Mouse (Mus musculus) CH12.LX (cell line): ENCODE measurements around the gene Znhit3. TPM values are rescaled to one million over a fixed set of nuclear protein-coding genes. Genes with fewer than 3 reads are reported as not detected.

Experiments used
- DNase-seq: peaks from one replicate; pipeline ENCODE4 v3.0.0-alpha.2; 2013; ENCODE audit errors: extremely low read depth
- H3K27ac ChIP-seq: 2 replicates; pipeline ENCODE4 v1.5.1; 2012; ENCODE audit warnings: low read depth, mild to moderate bottlenecking, control low read depth, moderate library complexity; ENCODE audit not compliant: insufficient read depth
- H3K27me3 ChIP-seq: replicated peaks from 2 replicates; pipeline ENCODE3; 2012; ENCODE audit warnings: inconsistent platforms
- H3K36me3 ChIP-seq, 2 experiments: replicated peaks in 1 of 2; 2 replicates each; pipeline versions ENCODE3 to v1.6.1; 2012; ENCODE audit warnings: inconsistent platforms in 1 of 2, low read length in 1 of 2, mild to moderate bottlenecking in 1 of 2, mixed read lengths in 1 of 2, moderate library complexity in 1 of 2; ENCODE audit not compliant: control insufficient read depth in 1 of 2, insufficient read depth in 1 of 2
- H3K4me1 ChIP-seq, 2 experiments: 2 replicates each; pipeline ENCODE4 v1.6.1; 2012; ENCODE audit warnings: inconsistent platforms in 1 of 2, moderate library complexity in 1 of 2; ENCODE audit not compliant: insufficient read depth in 2 of 2, control insufficient read depth in 1 of 2
- H3K4me2 ChIP-seq: 2 replicates; pipeline ENCODE4 v1.6.1; 2012; ENCODE audit warnings: low read depth, mild to moderate bottlenecking, control low read depth; ENCODE audit not compliant: poor library complexity, insufficient read depth, severe bottlenecking
- H3K4me3 ChIP-seq, 3 experiments: fragments of 150-350 bp in 1 of 3; sonication (generic) in 1 of 3; replicated peaks in 1 of 3; 2 replicates each; pipeline versions ENCODE3 to v1.5.1; 2011 to 2012; ENCODE audit warnings: low read depth in 2 of 3, low read length in 2 of 3, mild to moderate bottlenecking in 2 of 3, moderate library complexity in 2 of 3, control low read depth in 1 of 3, improper control_type of control experiment in 1 of 3, inconsistent platforms in 1 of 3, mixed read lengths in 1 of 3; ENCODE audit not compliant: poor library complexity in 1 of 3
- H3K79me2 ChIP-seq: replicated peaks from 2 replicates; pipeline ENCODE4 v1.6.1; 2012; ENCODE audit warnings: mild to moderate bottlenecking, moderate library complexity; ENCODE audit not compliant: control insufficient read depth, poor library complexity, insufficient read depth, severe bottlenecking; ENCODE audit errors: extremely low read depth
- H3K9ac ChIP-seq: 2 replicates; pipeline ENCODE4 v1.6.1; 2012; ENCODE audit warnings: low read depth, mild to moderate bottlenecking, control low read depth, moderate library complexity; ENCODE audit not compliant: insufficient read depth
- H3K9me3 ChIP-seq: replicated peaks from 2 replicates; pipeline ENCODE3; 2012; ENCODE audit warnings: low read length, inconsistent platforms, mixed read lengths
- CHD1 ChIP-seq: IDR thresholded peaks from 2 replicates; pipeline ENCODE4 v1.6.1; 2012; ENCODE audit warnings: low read depth, low read length, improper control_type of control experiment, inconsistent platforms
- ETS1 ChIP-seq: conservative IDR thresholded peaks from 2 replicates; pipeline ENCODE4 v1.6.1; 2012; ENCODE audit warnings: low read depth, mild to moderate bottlenecking, inconsistent platforms, low read length, improper control_type of control experiment, moderate library complexity
- GABPA ChIP-seq: IDR thresholded peaks from 2 replicates; pipeline ENCODE4 v1.6.1; 2012; ENCODE audit warnings: low read depth, low read length, improper control_type of control experiment, inconsistent platforms; ENCODE audit not compliant: insufficient replicate concordance
- HCFC1 ChIP-seq: IDR thresholded peaks from 2 replicates; pipeline ENCODE4 v1.6.1; 2012; ENCODE audit warnings: low read depth, mild to moderate bottlenecking, inconsistent platforms, low read length, improper control_type of control experiment
- IRF4 ChIP-seq: IDR thresholded peaks from 2 replicates; pipeline ENCODE4 v1.6.1; 2014; ENCODE audit warnings: low read depth, mild to moderate bottlenecking, inconsistent platforms, low read length, improper control_type of control experiment
- JUND ChIP-seq: conservative IDR thresholded peaks from 2 replicates; pipeline ENCODE4 v1.6.1; 2011; ENCODE audit warnings: low read depth, low read length, improper control_type of control experiment
- MAFK ChIP-seq: IDR thresholded peaks from 2 replicates; pipeline ENCODE4 v1.6.1; 2011; ENCODE audit warnings: low read length, improper control_type of control experiment; ENCODE audit not compliant: insufficient replicate concordance
- MEF2A ChIP-seq: IDR thresholded peaks from 2 replicates; pipeline ENCODE4 v1.6.1; 2014; ENCODE audit warnings: low read depth, mild to moderate bottlenecking, inconsistent platforms, low read length, improper control_type of control experiment, borderline replicate concordance
- MYC ChIP-seq: IDR thresholded peaks from 2 replicates; pipeline ENCODE4 v1.6.1; 2011; ENCODE audit warnings: low read depth, mild to moderate bottlenecking, improper control_type of control experiment, low read length
- NRF1 ChIP-seq: IDR thresholded peaks from 2 replicates; pipeline ENCODE4 v1.6.1; 2014; ENCODE audit warnings: low read depth, mild to moderate bottlenecking, inconsistent platforms, low read length, improper control_type of control experiment, moderate library complexity
- PAX5 ChIP-seq: IDR thresholded peaks from 2 replicates; pipeline ENCODE4 v1.6.1; 2012; ENCODE audit warnings: low read length, inconsistent platforms, mixed read lengths
- POLR2AphosphoS2 ChIP-seq: IDR thresholded peaks from 2 replicates; pipeline ENCODE4 v1.6.1; 2011; ENCODE audit warnings: low read depth, low read length, improper control_type of control experiment
- RCOR1 ChIP-seq: conservative IDR thresholded peaks from 2 replicates; pipeline ENCODE4 v1.6.1; 2012; ENCODE audit warnings: low read depth, mild to moderate bottlenecking, inconsistent platforms, low read length, improper control_type of control experiment
- SMC3 ChIP-seq: IDR thresholded peaks from 2 replicates; pipeline ENCODE4 v1.6.1; 2011; ENCODE audit warnings: low read depth, low read length, improper control_type of control experiment
- USF1 ChIP-seq: IDR thresholded peaks from 2 replicates; pipeline ENCODE4 v1.6.1; 2014; ENCODE audit warnings: low read depth, mild to moderate bottlenecking, inconsistent platforms, low read length, improper control_type of control experiment
- USF2 ChIP-seq: conservative IDR thresholded peaks from 2 replicates; pipeline ENCODE4 v1.6.1; 2011; ENCODE audit warnings: low read depth, low read length, improper control_type of control experiment
- ZC3H11A ChIP-seq: IDR thresholded peaks from 2 replicates; pipeline ENCODE4 v1.6.1; 2012; ENCODE audit warnings: low read depth, mild to moderate bottlenecking, inconsistent platforms, low read length, improper control_type of control experiment
- dilution Hi-C: fragments of 300-500 bp; cut with MboI; formaldehyde crosslinking; loops from 2 replicates; pipeline ENCODE4 v1.14.3; 2020; ENCODE audit warnings: low sequenced_read_pairs; ENCODE audit not compliant: extremely low pct_unique_long_range_greater_than_20kb, extremely low pct_ligation_motif_present
- in situ Hi-C: fragments of 300-500 bp; cut with MboI; formaldehyde crosslinking; loops from 3 replicates; pipeline ENCODE4 v1.14.3; 2019; ENCODE audit warnings: low sequenced_read_pairs, low pct_ligation_motif_present, low pct_unique_long_range_greater_than_20kb, mixed read lengths
- polyA plus RNA-seq: library from polyadenylated mRNA; unstranded; fragments of >175 nt; gene quantifications from 2 replicates; pipeline ENCODE4 v1.2.1, GENCODE M21; 2012; ENCODE audit warnings: low read depth; ENCODE audit not compliant: insufficient read length
- total RNA-seq, 2 experiments: library from RNA; depleted of rRNA; stranded (reverse); fragments of 300-350 nt in 1 of 2; fragments of >200 nt in 1 of 2; gene quantifications; 2 replicates each; pipeline ENCODE4 v1.2.3; 2012 to 2014

The Znhit3 gene
- total and polyA plus RNA-seq, 3 experiments: 59.3 to 130 (median 62.9) TPM

DNA sequence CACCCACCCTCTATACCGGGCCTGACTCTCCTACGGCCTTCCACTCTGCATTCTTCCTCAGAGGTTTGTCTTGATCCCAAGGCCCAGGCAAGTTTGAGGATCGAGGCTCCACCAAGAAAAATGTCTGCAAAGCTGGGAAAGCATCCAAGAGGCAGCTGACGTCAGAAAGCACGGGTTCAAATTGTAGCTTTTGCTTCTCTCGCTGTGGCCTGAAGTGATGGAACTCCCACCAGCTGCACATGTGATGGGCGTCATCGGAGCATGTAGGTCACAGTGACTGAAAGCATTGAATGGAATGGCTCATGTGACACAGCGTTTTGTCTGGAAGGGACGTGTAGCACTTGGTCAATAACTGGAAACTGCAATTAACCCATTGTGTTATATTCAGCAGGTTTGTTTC lies 24.0 kb upstream of the Znhit3 start:
- peaks cover 68% of the 10 kb centered on the region for H3K27me3 ChIP-seq
- TF ChIP-seq MAFK (no peak), HCFC1 (no peak), RCOR1 (no peak), MEF2A (no peak), NRF1 (no peak), JUND (no peak), PAX5 (no peak), CHD1 (no peak), POLR2AphosphoS2 (no peak), ZC3H11A (no peak), ETS1 (no peak), USF1 (no peak), IRF4 (no peak), USF2 (no peak)
- no peaks in the 10 kb centered on the region for H3K9me3 ChIP-seq
- no peak overlapping the region for H3K9ac ChIP-seq
- in situ Hi-C loops: no loop called here
- no peaks in the 10 kb centered on the region for H3K4me1 ChIP-seq
- H3K4me3 ChIP-seq: no peak overlapping the region
- dilution Hi-C loops: no loop called here
- no peaks in the 10 kb centered on the region for H3K79me2 ChIP-seq
- H3K4me2 ChIP-seq: no peak overlapping the region
- H3K36me3 ChIP-seq: no peaks in the 10 kb centered on the region
- H3K27ac ChIP-seq: no peak overlapping the region
- no peak for DNase-seq

DNA sequence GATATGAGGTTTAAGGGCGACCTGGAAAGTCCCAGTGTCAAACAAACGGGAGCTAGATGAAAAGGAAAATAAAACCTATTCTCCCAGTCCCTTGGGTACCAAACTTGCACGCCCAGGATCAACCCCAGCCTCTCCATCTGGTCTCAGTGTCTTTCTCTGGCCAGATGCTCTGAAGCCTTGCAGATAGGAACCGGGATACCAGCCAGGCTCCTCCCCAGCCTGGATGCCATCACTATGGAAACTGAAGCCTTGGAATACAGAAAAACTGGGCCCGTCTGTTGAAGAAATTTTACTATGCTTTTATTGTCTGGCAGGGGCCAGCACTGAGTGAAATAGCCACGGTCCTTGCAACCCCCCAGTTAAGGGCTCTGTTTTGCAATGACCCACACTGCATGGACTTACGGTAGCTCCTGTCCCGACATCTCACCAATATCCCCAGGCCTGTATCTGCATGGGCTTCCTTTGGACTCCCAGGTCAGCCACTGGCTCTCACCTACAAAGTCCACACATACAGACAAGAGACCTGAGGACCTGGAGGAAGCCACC lies 23.4 kb upstream of the Znhit3 start:
- dilution Hi-C loops: no loop called here
- peaks cover 68% of the 10 kb centered on the region for H3K27me3 ChIP-seq

More for the DNA sequence above, 23.4 kb upstream of the Znhit3 start:
- H3K27ac ChIP-seq: no peak overlapping the region
- H3K4me1 ChIP-seq: no peaks in the 10 kb centered on the region
- in situ Hi-C loops: no loop called here
- H3K4me3 ChIP-seq: no peak overlapping the region
- H3K9me3 ChIP-seq: no peaks in the 10 kb centered on the region
- no peak overlapping the region for H3K9ac ChIP-seq
- H3K36me3 ChIP-seq: no peaks in the 10 kb centered on the region
- no peaks in the 10 kb centered on the region for H3K79me2 ChIP-seq
- H3K4me2 ChIP-seq: no peak overlapping the region
- no peak for TF ChIP-seq RCOR1
- TF ChIP-seq GABPA: no peak
- no peak for TF ChIP-seq IRF4
- TF ChIP-seq SMC3: no peak
- no peak for TF ChIP-seq MYC
- no peak for DNase-seq
